Mouse (Mus musculus) kidney, embryonic 16.5 days (tissue): ENCODE results near the gene Tmem132b. TPM values are rescaled to one million over a fixed set of nuclear protein-coding genes. Genes with fewer than 3 reads are reported as not detected.

Source experiments
- ATAC-seq: fragments of 200-750 bp; cut with Nextera tagmentation; 2 replicates; pipeline ENCODE4 v1.8.0; 2017; ENCODE audit warnings: moderate TSS enrichment; ENCODE audit not compliant: low FRiP score, low TSS enrichment
- H3K27ac ChIP-seq: fragments of 300-500 bp; sonication (generic); 2 replicates; pipeline ENCODE4 v1.5.1; 2014; ENCODE audit warnings: low read length
- H3K27me3 ChIP-seq: fragments of 300-500 bp; sonication (generic); 2 replicates; pipeline ENCODE4 v1.6.1; 2014; ENCODE audit warnings: low read length, control low read depth, mixed read lengths; ENCODE audit not compliant: insufficient read depth
- H3K36me3 ChIP-seq: fragments of 300-500 bp; sonication (generic); 2 replicates; pipeline ENCODE4 v1.6.1; 2014; ENCODE audit warnings: low read length, control low read depth, mixed read lengths; ENCODE audit not compliant: insufficient read depth
- H3K4me1 ChIP-seq: fragments of 300-500 bp; sonication (generic); 2 replicates; pipeline ENCODE4 v1.6.1; 2014; ENCODE audit warnings: low read length, control low read depth, mixed read lengths; ENCODE audit not compliant: insufficient read depth
- H3K4me2 ChIP-seq: fragments of 300-500 bp; sonication (generic); replicated peaks from 2 replicates; pipeline ENCODE4 v1.6.1; 2014; ENCODE audit warnings: low read depth, low read length
- H3K4me3 ChIP-seq: fragments of 300-500 bp; sonication (generic); 2 replicates; pipeline ENCODE4 v1.5.1; 2014; ENCODE audit warnings: mild to moderate bottlenecking, low read length
- H3K9ac ChIP-seq: fragments of 300-500 bp; sonication (generic); replicated peaks from 2 replicates; pipeline ENCODE4 v1.6.1; 2014; ENCODE audit warnings: low read length
- H3K9me3 ChIP-seq: fragments of 300-500 bp; sonication (generic); 2 replicates; pipeline ENCODE4 v1.6.1; 2016; ENCODE audit warnings: low read length, control low read depth
- WGBS: fragments of 180-500 bp; shearing (Covaris S2); extraction: QIAGEN DNeasy Blood & Tissue Kit; methylation state at CpG from one replicate; pipeline ENCODE4 v1.1.7; 2014; 5-methylcytosine and 5-hydroxymethylcytosine counted together
- polyA plus RNA-seq: library from polyadenylated mRNA; unstranded; fragments of >200 nt; fragmentation: Nextera tagmentation; extraction: Ambion mirVana; gene quantifications from 2 replicates; pipeline ENCODE4 v1.2.1, GENCODE M21; 2015

Tmem132b gene
- polyA plus RNA-seq, 1 experiment from 2014 or later, result 0.39 TPM

DNA sequence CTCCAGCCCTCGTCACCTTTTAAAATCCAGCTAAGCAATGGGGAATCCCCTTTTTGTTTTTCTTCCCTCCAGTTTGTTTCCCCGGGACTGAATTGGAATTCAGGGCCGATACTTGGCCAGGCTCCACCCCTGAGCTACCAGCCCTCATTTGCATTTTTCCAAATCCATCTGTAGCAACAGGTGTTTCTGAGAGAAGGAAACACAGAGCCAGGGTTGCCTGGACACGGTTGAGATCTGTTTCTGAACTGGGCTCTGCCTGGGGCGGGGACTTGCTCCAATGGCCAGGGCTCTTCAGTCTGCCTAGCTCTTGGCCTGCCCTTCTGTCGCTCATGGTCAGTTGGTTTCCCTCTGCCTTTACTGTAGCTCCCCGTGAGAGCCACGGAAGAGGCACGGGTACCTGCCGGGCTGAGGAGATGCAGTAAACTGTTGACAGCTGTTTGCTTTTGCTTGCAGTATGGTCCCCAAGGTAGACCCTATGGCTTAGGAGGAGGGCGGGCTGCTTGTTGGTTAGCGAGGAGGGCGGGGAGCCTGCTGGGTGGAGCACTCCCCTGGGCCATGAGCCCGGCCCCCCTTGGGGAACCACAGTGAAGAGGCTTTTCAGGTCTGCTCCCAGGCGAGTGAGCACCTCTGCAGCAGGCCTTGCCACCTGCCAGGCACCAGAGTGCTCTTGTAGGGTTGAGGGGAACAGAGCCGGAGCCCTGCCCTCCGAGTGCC lies 39.0 kb upstream of the Tmem132b start:
- H3K9ac ChIP-seq, result no peak overlapping the region
- no peaks in the 10 kb centered on the region for H3K27me3 ChIP-seq
- ATAC-seq, result no peak
- 74% methylated on average over 17 of the region's 17 CpGs for WGBS
- no peak overlapping the region for H3K27ac ChIP-seq
- H3K9me3 ChIP-seq, result no peaks in the 10 kb centered on the region
- H3K4me2 ChIP-seq, result no peak overlapping the region
- H3K36me3 ChIP-seq, result peaks cover 23% of the 10 kb centered on the region
- no peaks in the 10 kb centered on the region for H3K4me1 ChIP-seq
- no peak overlapping the region for H3K4me3 ChIP-seq

DNA sequence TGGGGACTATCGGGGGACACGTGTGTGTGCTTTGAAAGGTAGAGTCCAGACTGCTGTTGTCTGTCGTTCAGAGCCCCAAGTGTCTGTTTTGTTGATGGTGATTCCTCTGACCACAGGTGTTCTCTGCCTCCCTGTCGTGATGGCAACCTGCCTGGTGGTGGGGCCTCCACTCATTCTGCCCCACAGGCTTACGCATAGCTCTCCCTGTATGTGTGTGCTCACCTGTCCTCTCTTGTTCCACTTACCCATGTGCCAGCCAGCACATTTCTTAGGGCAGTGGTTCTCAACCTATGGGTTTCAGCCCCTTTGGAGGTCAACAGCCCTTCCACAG lies 38.5 kb upstream of the Tmem132b start:
- Histone ChIP-seq H3K4me3 (no peak overlapping the region), H3K27ac (no peak overlapping the region), H3K27me3 (no peaks in the 10 kb centered on the region), H3K36me3 (peaks cover 23% of the 10 kb centered on the region), H3K9me3 (no peaks in the 10 kb centered on the region), H3K9ac (no peak overlapping the region), H3K4me2 (no peak overlapping the region), H3K4me1 (no peaks in the 10 kb centered on the region)
- no peak for ATAC-seq
- 74% methylated on average over 5 of the region's 5 CpGs for WGBS

DNA sequence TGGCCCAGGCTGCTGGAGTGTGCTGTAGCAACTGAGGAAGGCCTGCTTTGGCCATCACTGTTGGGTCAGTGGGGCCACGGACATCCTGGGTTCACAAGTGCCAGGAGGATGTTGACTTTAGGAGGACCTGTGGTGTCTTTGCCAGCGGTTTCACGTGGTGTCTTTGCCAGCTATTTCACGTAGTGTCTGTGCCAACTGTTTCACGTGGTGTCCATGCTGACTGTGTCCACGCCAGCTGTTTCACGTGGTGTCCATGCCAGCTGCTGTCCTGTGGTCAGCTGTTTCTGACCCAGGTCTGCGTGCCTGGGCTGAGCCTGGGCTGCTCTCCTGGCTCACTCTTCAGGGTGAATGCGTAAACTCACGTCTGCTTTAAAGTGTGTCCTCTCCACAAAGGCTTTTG lies 35.9 kb upstream of the Tmem132b start:
- Histone ChIP-seq H3K4me3 (no peak overlapping the region), H3K9me3 (no peaks in the 10 kb centered on the region), H3K27ac (no peak overlapping the region), H3K4me1 (no peaks in the 10 kb centered on the region), H3K9ac (no peak overlapping the region), H3K4me2 (no peak overlapping the region), H3K36me3 (peaks cover 15% of the 10 kb centered on the region), H3K27me3 (no peaks in the 10 kb centered on the region)
- ATAC-seq, result no peak
- 85% methylated on average over 10 of the region's 10 CpGs for WGBS

DNA sequence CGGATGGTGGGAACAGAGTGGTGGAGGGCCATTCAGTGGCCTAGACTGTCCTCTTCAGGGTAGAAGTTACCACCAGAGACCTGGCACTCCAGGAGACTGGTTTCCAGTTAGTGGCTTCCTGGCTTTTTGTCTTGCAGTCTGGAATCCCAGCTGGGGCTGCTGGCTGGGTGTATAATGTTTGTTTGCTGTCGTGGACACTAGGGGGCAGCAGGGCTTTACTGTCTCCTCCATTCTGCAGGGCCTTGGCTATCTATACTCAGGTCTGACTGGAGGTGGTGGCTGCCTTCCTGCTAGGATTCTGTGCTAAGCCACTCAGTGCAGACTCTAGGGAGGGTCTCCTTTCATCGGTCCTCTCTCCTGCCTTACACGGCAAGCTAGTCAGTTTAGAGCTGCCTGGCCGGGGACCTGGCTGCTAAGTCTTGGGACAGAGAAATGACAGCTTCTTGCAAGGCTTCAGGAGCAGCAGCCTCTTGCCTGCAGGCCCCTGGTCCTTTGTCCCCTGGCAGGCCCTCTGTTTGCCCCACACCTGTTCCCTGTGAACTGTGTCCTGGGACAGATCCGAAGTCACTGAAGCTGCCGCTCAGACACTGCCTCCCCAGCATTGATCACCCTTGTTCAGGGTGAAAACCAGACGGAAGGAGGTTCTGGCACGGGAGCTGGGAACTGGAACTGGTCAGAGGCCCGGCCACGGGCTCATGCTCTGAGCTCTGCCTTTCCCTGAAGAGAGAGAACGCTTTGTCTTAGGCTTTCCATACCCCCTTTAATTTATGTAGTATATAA lies 33.6 kb upstream of the Tmem132b start:
- no peak overlapping the region for H3K4me2 ChIP-seq
- H3K27me3 ChIP-seq, result no peaks in the 10 kb centered on the region
- no peak overlapping the region for H3K9ac ChIP-seq
- no peak overlapping the region for H3K27ac ChIP-seq
- ATAC-seq, result 0 out of 2 replicates have a peak, but pooled peaks have one; percentile 66
- H3K9me3 ChIP-seq, result no peaks in the 10 kb centered on the region
- H3K4me1 ChIP-seq, result no peaks in the 10 kb centered on the region
- peaks cover 7% of the 10 kb centered on the region for H3K36me3 ChIP-seq
- no peak overlapping the region for H3K4me3 ChIP-seq
- WGBS, result 71% methylated on average over 12 of the region's 12 CpGs

DNA sequence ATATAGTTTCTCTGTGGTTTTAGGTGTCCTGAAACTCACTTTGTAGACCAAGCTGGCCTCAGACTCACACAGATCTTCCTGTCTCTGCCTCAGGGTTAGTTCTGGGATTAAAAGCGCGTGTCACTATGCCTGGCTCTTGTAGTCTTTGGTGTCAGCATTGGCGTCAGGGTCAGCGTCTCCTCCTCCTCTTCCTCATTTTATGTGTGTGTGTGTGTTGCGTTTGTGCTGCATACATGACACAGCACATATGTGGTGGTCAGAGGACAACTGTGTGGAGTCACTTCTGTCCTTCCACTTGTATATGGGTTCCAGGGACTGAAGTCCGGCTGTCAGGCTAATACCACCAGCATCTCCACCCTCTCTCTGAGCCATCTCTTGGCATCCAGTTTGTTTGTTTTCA lies 30.1 kb upstream of the Tmem132b start:
- Histone ChIP-seq H3K4me2 (no peak overlapping the region), H3K9me3 (no peaks in the 10 kb centered on the region), H3K4me3 (no peak overlapping the region), H3K27me3 (no peaks in the 10 kb centered on the region), H3K36me3 (peaks cover 14% of the 10 kb centered on the region; the same call in 1 of the 2 replicates), H3K27ac (no peak overlapping the region), H3K9ac (no peak overlapping the region), H3K4me1 (peaks cover 2% of the 10 kb centered on the region; the same call in 1 of the 2 replicates)
- no peak for ATAC-seq
- 82% methylated on average over 6 of the region's 6 CpGs for WGBS

DNA sequence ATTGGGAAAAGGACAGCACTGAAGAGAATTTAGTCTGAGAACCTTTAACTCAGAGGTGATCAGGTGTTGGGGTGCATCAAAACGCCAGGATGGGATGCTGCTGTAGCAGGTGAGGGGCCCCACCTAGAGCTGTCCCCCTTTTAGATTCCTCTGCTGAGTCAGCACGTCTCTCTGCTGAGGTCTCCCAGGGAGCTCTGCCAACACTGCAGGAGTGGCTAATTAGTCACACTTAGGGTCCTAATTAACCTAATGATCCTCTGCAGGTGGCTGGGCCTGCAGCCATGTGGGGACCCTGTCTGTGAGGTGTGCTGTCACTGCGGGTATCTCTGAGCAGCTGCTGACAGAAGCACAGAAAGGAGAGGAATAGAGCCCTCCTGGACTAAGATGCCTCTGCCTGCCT lies 29.4 kb upstream of the Tmem132b start:
- no peaks in the 10 kb centered on the region for H3K9me3 ChIP-seq
- no peaks in the 10 kb centered on the region for H3K27me3 ChIP-seq
- WGBS, result 55% methylated on average over 3 of the region's 3 CpGs
- peaks cover 14% of the 10 kb centered on the region; the same call in 1 of the 2 replicates for H3K36me3 ChIP-seq
- H3K27ac ChIP-seq, result no peak overlapping the region
- H3K4me3 ChIP-seq, result no peak overlapping the region
- H3K4me2 ChIP-seq, result no peak overlapping the region
- no peak overlapping the region for H3K9ac ChIP-seq
- no peak for ATAC-seq
- H3K4me1 ChIP-seq, result peaks cover 2% of the 10 kb centered on the region; the same call in 1 of the 2 replicates

DNA sequence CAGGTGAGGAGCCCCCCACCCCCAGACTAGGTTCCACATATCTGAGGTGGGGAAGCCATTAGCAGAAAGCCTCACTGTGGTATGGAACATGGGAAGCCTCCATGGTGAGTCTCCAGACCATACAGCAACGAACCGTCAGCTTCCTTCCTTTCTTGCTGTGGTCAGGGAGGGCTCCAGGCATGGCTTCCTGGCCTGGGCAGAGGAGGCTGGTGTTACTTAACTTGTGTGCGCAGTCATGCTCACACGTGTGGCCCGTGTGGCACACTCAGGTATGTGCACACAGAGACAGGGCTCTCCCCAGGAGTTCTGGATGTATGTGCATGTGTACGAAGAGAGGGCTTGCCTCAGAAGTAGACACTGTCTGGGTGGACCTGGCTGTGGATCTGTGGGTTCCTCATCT lies 27.9 kb upstream of the Tmem132b start:
- Histone ChIP-seq H3K9ac (no peak overlapping the region), H3K27ac (no peak overlapping the region), H3K9me3 (no peaks in the 10 kb centered on the region), H3K27me3 (no peaks in the 10 kb centered on the region), H3K4me2 (no peak overlapping the region), H3K4me1 (peaks cover 2% of the 10 kb centered on the region; the same call in 1 of the 2 replicates), H3K4me3 (no peak overlapping the region), H3K36me3 (peaks cover 19% of the 10 kb centered on the region)
- 93% methylated on average over 6 of the region's 6 CpGs for WGBS
- ATAC-seq, result no peak

DNA sequence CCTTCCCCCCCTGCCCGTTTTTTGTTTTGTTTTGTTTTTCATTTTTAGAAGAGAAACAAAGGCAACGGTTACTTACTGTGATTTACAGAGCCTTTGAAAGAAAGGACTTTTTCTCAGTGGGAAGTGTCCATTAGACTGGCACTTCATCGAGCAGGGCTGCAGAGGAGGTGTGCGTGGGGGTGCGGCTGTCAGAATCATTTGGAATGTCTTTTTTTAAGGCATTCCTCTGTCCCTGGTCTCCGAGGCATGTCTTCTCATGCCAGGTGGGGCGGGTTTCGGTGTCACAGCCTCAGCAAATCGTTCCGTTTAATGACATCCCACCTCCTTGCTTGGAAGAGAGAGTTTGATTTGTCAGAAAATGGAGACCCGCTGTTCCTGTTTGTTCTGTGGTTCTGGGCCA lies 26.9 kb upstream of the Tmem132b start:
- Histone ChIP-seq H3K4me1 (peaks cover 2% of the 10 kb centered on the region; the same call in 1 of the 2 replicates), H3K4me2 (no peak overlapping the region), H3K9me3 (no peaks in the 10 kb centered on the region), H3K27ac (peak overlapping the region; percentile 61), H3K4me3 (no peak overlapping the region), H3K9ac (no peak overlapping the region), H3K27me3 (no peaks in the 10 kb centered on the region), H3K36me3 (peaks cover 28% of the 10 kb centered on the region)
- ATAC-seq, result no peak
- WGBS, result 37% methylated on average over 11 of the region's 11 CpGs

DNA sequence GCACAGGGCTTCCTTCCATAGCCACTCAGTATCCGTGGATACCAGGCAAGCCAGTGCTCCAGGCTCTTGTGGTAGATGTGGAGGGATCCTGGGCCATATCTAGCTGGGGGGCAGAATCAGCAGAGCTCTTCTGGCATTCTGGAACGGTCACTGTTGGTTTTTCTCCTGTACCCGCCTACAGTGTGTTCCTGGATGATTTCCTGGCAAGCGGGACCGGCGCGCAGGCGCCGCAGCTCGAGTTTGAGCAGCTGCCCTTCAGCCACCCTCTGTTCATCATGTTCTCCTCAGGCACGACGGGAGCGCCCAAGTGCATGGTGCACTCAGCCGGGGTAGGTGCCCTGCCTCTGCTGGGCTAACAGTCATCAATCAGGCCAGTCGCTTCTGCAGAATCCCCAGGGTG lies 25.6 kb upstream of the Tmem132b start:
- 64% methylated on average over 15 of the region's 15 CpGs for WGBS
- ATAC-seq, result no peak; the same call in 1 of the 2 replicates
- Histone ChIP-seq H3K9me3 (no peaks in the 10 kb centered on the region), H3K27ac (0 out of 2 replicates have a peak overlapping the region, but pooled peaks have one; percentile 39), H3K36me3 (peaks cover 33% of the 10 kb centered on the region), H3K27me3 (no peaks in the 10 kb centered on the region), H3K4me1 (peaks cover 2% of the 10 kb centered on the region; the same call in 1 of the 2 replicates), H3K9ac (no peak overlapping the region), H3K4me3 (no peak overlapping the region), H3K4me2 (no peak overlapping the region)

DNA sequence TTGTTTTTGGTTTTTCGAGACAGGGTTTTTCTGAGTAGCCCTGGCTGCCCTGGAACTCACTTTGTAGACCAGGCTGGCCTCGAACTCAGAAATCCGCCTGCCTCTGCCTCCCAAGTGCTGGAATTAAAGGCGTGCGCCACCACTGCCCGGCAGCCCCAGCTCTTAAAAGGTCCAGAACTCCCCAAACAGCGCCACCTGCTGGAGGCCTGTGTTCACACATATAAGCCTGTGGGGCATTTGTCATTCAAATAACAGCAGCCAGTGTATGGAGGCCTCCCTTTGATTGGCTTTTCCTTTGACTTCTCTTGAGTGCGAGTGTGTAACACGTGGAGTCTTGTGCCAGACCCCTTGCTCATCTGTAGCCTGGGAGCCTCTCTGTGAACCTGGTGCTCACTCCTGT lies 24.0 kb upstream of the Tmem132b start:
- H3K9ac ChIP-seq, result no peak overlapping the region
- peaks cover 2% of the 10 kb centered on the region; the same call in 1 of the 2 replicates for H3K4me1 ChIP-seq
- H3K27me3 ChIP-seq, result no peaks in the 10 kb centered on the region
- H3K27ac ChIP-seq, result no peak overlapping the region
- 90% methylated on average over 9 of the region's 9 CpGs for WGBS
- H3K36me3 ChIP-seq, result peaks cover 45% of the 10 kb centered on the region
- H3K9me3 ChIP-seq, result no peaks in the 10 kb centered on the region
- no peak overlapping the region for H3K4me2 ChIP-seq
- ATAC-seq, result no peak
- H3K4me3 ChIP-seq, result no peak overlapping the region
